Mouse (Mus musculus) mesoderm, embryonic 11.5 days (tissue): ENCODE results near the gene Cdk4.
A peak's percentile ranks its signal among the peaks of the same experiment; 100 is the strongest.

Source experiments
- DNase-seq: peaks from one replicate; pipeline ENCODE4 v3.0.0-alpha.2; 2012; ENCODE audit warnings: low read depth, low spot score

Gene Cdk4

GRCm38 (mm10) chr10:127063239-127063872 is at the start of gene Cdk4:
Gene Cdk4 (plus strand): TSS chr10:127063534.
- DNase-seq = peak; percentile 99

- no peak for DNase-seq
Observed at GRCm38 (mm10) chr10:127016488-127016887, 46.8 kb upstream of the Cdk4 start.

GRCm38 (mm10) chr10:127017071-127017470 is 46.3 kb upstream of the Cdk4 start:
- no peak for DNase-seq

GRCm38 (mm10) chr10:127018422-127018821 is 44.9 kb upstream of the Cdk4 start:
- no peak for DNase-seq

GRCm38 (mm10) chr10:127030336-127031296 is 32.7 kb upstream of the Cdk4 start, which contains the start of gene Tsfm:
Gene Tsfm (minus strand): TSS chr10:127030840.
- peak; percentile 94 for DNase-seq

- DNase-seq = no peak
Observed at GRCm38 (mm10) chr10:127033301-127033741, 30.0 kb upstream of the Cdk4 start.

- no peak for DNase-seq
Observed at GRCm38 (mm10) chr10:127036273-127036672, 27.1 kb upstream of the Cdk4 start.

GRCm38 (mm10) chr10:127037641-127038040 is 25.7 kb upstream of the Cdk4 start:
- DNase-seq = no peak

- no peak for DNase-seq
Observed at GRCm38 (mm10) chr10:127040569-127041214, 22.6 kb upstream of the Cdk4 start.

- DNase-seq = no peak
Observed at GRCm38 (mm10) chr10:127041274-127041766, 22.0 kb upstream of the Cdk4 start, which contains the start of the genes Mettl1 and Eef1akmt3. Gene Mettl1 (plus strand): TSS chr10:127041414. Gene Eef1akmt3 (minus strand): TSS chr10:127041513.

GRCm38 (mm10) chr10:127041774-127042338 is 21.5 kb upstream of the Cdk4 start:
- peak; percentile 94 for DNase-seq

- DNase-seq = no peak
Observed at GRCm38 (mm10) chr10:127042468-127043115, 20.7 kb upstream of the Cdk4 start.

GRCm38 (mm10) chr10:127043187-127043586 is 20.1 kb upstream of the Cdk4 start:
- no peak for DNase-seq

- no peak for DNase-seq
Observed at GRCm38 (mm10) chr10:127047954-127048353, 15.4 kb upstream of the Cdk4 start, which contains the start of gene Cyp27b1. Gene Cyp27b1 (plus strand): TSS chr10:127048250.

- no peak for DNase-seq
Observed at GRCm38 (mm10) chr10:127048608-127049394, 14.5 kb upstream of the Cdk4 start.

- no peak for DNase-seq
Observed at GRCm38 (mm10) chr10:127049395-127050118, 13.8 kb upstream of the Cdk4 start.

- no peak for DNase-seq
Observed at GRCm38 (mm10) chr10:127050119-127050474, 13.2 kb upstream of the Cdk4 start.

GRCm38 (mm10) chr10:127054646-127055045 is 8.7 kb upstream of the Cdk4 start:
- no peak for DNase-seq

- no peak for DNase-seq
Observed at GRCm38 (mm10) chr10:127055406-127055805, 7.9 kb upstream of the Cdk4 start.
